Mouse (Mus musculus) hindbrain, embryonic 13.5 days (tissue): ENCODE measurements at regions not wholly inside any gene's neighbourhood (a gene's known extent, or its start where the extent isn't known, plus 50 kb on each side); places are given as distances from the start of the nearest gene placed in this dataset.

Source experiments
- ATAC-seq: fragments of 200-750 bp; cut with Nextera tagmentation; 2 replicates; pipeline ENCODE4 v1.8.0; 2017; ENCODE audit warnings: moderate TSS enrichment; ENCODE audit not compliant: low FRiP score
- H3K27ac ChIP-seq: fragments of 300-500 bp; sonication (generic); 2 replicates; pipeline ENCODE4 v1.5.1; 2015; ENCODE audit warnings: inconsistent platforms, mild to moderate bottlenecking, moderate library complexity
- H3K27me3 ChIP-seq: fragments of 300-500 bp; sonication (generic); 2 replicates; pipeline ENCODE4 v1.6.1; 2015; ENCODE audit warnings: mild to moderate bottlenecking, inconsistent platforms
- H3K36me3 ChIP-seq: fragments of 300-500 bp; sonication (generic); 2 replicates; pipeline ENCODE4 v1.6.1; 2015; ENCODE audit warnings: mild to moderate bottlenecking, inconsistent platforms
- H3K4me1 ChIP-seq: fragments of 300-500 bp; sonication (generic); replicated peaks from 2 replicates; pipeline ENCODE4 v1.6.1; 2015; ENCODE audit warnings: inconsistent platforms
- H3K4me2 ChIP-seq: fragments of 300-500 bp; sonication (generic); 2 replicates; pipeline ENCODE4 v1.6.1; 2015; ENCODE audit warnings: inconsistent platforms, mild to moderate bottlenecking, moderate library complexity
- H3K4me3 ChIP-seq: fragments of 300-500 bp; sonication (generic); 2 replicates; pipeline ENCODE4 v1.5.1; 2015; ENCODE audit warnings: mild to moderate bottlenecking, inconsistent platforms
- H3K9ac ChIP-seq: fragments of 300-500 bp; sonication (generic); 2 replicates; pipeline ENCODE4 v1.6.1; 2015; ENCODE audit warnings: mild to moderate bottlenecking, inconsistent platforms
- H3K9me3 ChIP-seq: fragments of 300-500 bp; sonication (generic); 2 replicates; pipeline ENCODE4 v1.6.1; 2016; ENCODE audit warnings: inconsistent platforms
- WGBS: fragments of 180-500 bp; shearing (Covaris S2); methylation state at CpG from one replicate; pipeline ENCODE4 v1.1.7; 2015; 5-methylcytosine and 5-hydroxymethylcytosine counted together

DNA sequence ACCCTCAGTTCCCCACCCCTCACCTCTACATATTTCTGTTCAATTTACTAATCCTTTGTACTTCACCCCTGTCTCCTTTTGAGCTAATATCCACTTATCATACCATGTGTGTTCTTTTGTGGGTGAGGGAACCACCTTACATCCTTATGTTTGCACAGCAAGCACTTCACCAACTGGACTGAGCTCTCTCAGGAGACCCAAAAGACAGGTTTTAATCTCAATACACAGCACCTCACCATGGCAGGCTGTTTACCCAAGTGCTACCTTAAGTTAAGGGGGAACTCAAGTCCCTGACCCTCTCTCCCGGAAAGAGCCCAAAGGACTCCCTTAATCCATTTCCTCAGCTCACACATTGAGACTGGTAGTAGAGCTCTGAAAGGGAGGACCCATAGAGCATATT, 62.3 kb upstream of the Agr3 start:
- Histone ChIP-seq H3K9me3 (no peaks in the 10 kb centered on the region), H3K27me3 (no peaks in the 10 kb centered on the region), H3K27ac (no peak overlapping the region), H3K36me3 (no peaks in the 10 kb centered on the region), H3K4me2 (no peak overlapping the region), H3K9ac (no peak overlapping the region), H3K4me1 (no peaks in the 10 kb centered on the region), H3K4me3 (no peak overlapping the region)
- no peak for ATAC-seq
- WGBS: 94% methylated on average over 1 of the region's 1 CpGs

DNA sequence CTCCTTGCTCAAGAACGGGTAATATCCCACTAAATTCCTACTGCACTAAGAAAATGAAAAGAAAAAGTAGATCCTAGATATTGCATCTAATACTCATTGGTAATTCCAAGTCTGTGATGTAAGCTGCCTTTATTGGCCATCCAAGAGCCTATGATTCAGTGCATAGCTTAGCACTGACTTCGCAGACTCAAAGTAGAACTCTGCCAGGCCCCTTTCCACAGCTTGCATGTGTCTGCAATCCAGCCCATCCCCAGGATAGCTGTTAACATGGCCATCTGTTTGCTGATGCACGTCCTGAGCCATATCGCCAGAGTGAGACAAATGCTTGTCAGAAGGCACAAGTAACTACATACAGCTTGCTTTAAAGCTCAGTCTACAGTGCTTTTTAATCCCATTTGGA, 72.3 kb upstream of the Agr3 start:
- Histone ChIP-seq H3K27ac (no peak overlapping the region), H3K9me3 (no peaks in the 10 kb centered on the region), H3K27me3 (no peaks in the 10 kb centered on the region), H3K9ac (no peak overlapping the region), H3K4me1 (no peaks in the 10 kb centered on the region), H3K4me3 (no peak overlapping the region), H3K4me2 (no peak overlapping the region), H3K36me3 (no peaks in the 10 kb centered on the region)
- WGBS: 85% methylated on average over 4 of the region's 4 CpGs
- ATAC-seq: no peak

DNA sequence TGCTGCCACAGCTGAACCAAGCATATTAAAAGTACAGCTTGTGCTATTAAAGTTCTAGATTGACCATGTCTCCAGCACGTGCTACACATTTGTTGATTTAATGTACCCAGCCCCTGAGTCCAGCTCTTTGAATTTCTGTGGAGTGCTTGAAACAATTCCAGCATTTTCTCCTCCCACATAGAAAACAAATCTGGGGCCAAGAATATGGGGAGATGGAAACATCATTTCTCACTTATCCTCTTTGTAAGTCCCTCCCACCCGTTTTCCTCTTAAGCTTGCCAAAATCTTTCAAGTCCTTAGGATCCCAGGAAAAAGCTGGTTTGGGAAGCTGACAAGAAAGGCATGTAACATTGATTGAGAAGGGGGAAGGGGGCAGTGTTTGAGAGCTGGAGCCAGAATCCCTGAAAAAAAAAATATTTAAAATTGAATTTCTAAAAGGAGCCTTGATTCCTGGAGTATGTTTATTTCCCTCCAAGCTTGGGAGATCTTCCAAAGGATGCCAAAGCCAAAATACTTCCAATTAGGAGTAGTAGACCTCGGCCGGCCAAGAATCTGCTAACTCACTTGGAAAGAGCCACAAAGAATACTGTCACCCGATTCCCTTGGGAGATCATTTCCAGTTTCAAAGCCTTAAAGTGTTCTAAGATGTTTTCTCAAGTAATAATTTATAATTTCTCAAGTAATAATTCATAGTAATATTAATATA, 78.4 kb upstream of the Agr3 start:
- no peaks in the 10 kb centered on the region for H3K9me3 ChIP-seq
- no peaks in the 10 kb centered on the region for H3K4me1 ChIP-seq
- WGBS: 84% methylated on average over 5 of the region's 5 CpGs
- no peak overlapping the region for H3K27ac ChIP-seq
- H3K4me2 ChIP-seq: no peak overlapping the region
- no peak for ATAC-seq
- H3K9ac ChIP-seq: no peak overlapping the region
- H3K4me3 ChIP-seq: no peak overlapping the region
- H3K36me3 ChIP-seq: no peaks in the 10 kb centered on the region
- H3K27me3 ChIP-seq: no peaks in the 10 kb centered on the region

DNA sequence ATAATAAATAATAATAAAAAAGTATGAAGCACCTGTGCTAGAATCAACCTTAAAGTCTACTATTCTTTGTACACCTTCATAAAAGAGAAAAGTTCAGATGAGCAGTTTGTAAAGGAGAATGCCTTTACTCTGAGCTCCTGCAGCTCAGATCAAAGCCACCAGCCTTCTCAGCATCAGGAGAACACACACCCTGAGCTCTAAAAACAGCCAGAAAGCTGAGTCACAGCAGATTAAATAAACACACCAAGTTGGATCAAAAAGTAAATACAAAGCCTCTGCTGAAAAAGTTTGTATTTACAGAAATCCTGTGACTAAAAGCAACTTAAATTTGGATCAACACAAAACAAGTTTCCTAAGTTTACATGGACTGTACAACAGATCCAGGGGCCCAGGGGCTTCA, 88.5 kb upstream of the Agr3 start:
- Histone ChIP-seq H3K9me3 (no peaks in the 10 kb centered on the region), H3K27ac (no peak overlapping the region), H3K9ac (no peak overlapping the region), H3K36me3 (no peaks in the 10 kb centered on the region), H3K27me3 (no peaks in the 10 kb centered on the region), H3K4me1 (no peaks in the 10 kb centered on the region), H3K4me2 (no peak overlapping the region), H3K4me3 (no peak overlapping the region)
- no peak for ATAC-seq

DNA sequence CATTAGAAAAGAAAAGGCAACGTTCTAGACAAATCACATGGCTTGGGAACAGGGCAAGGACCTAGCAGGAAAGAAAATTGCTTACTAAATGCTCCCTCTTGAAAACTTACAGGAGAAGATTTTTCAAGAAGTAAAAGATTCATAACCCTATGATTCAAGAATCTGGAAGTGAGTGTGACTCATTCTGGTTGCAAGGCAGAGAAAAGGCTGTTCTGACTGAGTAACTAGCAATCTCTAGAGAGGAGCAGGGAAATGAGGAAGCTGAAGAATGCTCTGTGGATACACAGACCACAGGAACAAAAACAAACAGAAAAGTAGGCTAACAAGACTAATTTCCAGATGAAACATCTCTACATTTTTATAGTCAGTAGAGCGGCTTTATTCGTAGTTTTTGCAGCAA, 92.1 kb upstream of the Agr3 start:
- Histone ChIP-seq H3K9ac (no peak overlapping the region), H3K27me3 (no peaks in the 10 kb centered on the region), H3K36me3 (no peaks in the 10 kb centered on the region), H3K9me3 (no peaks in the 10 kb centered on the region), H3K4me1 (no peaks in the 10 kb centered on the region), H3K4me2 (no peak overlapping the region), H3K4me3 (no peak overlapping the region), H3K27ac (no peak overlapping the region)
- WGBS: 80% methylated on average over 3 of the region's 3 CpGs
- ATAC-seq: no peak

DNA sequence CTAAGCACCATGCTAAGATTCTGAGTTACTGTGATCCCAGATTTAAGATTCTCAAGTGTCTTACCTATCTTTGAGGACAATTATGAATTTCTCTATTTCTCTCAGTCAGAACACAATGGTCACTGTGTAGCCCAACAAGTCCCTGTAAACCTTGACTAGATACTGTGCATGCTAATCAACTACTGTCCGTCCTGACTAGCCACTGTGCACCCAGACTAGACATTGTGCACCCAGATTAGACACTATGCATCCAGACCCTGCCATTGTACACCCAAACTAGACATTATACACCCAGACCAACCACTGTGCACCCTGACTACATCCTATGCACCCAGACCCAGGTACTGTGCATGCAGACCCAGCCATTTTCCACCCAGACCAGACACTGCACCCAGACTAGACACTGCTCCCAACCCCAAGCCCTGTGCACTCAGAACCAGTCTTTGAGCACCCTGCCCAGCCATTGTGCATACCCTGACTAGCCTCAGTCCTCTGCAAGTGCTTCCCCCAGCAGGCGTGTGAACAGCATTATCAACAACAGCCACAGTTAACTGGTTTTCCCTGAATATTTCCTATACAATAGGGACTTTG, 93.4 kb upstream of the Agr3 start:
- no peaks in the 10 kb centered on the region for H3K36me3 ChIP-seq
- no peak for ATAC-seq
- H3K9ac ChIP-seq: no peak overlapping the region
- no peaks in the 10 kb centered on the region for H3K4me1 ChIP-seq
- H3K27ac ChIP-seq: no peak overlapping the region
- no peak overlapping the region for H3K4me2 ChIP-seq
- H3K27me3 ChIP-seq: no peaks in the 10 kb centered on the region
- no peak overlapping the region for H3K4me3 ChIP-seq
- 76% methylated on average over 2 of the region's 2 CpGs for WGBS
- no peaks in the 10 kb centered on the region for H3K9me3 ChIP-seq

DNA sequence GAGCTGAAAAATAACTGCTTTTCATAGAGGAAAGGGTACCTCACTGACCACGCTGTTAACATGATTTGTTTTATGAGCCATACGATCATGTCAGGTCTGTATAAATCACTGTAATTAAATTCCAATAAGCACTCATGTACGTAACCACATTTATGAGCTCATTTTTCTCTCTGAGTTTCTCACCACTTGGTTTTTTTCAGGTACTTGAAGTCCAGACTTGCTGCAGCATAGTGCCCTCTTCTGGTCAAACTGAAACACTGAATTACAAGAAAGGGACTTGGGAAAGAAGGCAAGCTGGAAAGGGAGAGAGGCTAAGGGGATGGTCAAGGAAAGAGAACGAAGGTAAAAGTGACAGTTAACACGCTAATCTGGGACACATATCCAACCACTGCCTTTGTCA, 94.2 kb upstream of the Agr3 start:
- Histone ChIP-seq H3K27me3 (no peaks in the 10 kb centered on the region), H3K27ac (no peak overlapping the region), H3K4me3 (no peak overlapping the region), H3K9ac (no peak overlapping the region), H3K4me2 (no peak overlapping the region), H3K36me3 (no peaks in the 10 kb centered on the region), H3K4me1 (no peaks in the 10 kb centered on the region), H3K9me3 (no peaks in the 10 kb centered on the region)
- whole genome bisulfite sequencing: 17% methylated on average over 5 of the region's 5 CpGs
- ATAC-seq: peak; percentile 32; the same call in 1 of the 2 replicates

DNA sequence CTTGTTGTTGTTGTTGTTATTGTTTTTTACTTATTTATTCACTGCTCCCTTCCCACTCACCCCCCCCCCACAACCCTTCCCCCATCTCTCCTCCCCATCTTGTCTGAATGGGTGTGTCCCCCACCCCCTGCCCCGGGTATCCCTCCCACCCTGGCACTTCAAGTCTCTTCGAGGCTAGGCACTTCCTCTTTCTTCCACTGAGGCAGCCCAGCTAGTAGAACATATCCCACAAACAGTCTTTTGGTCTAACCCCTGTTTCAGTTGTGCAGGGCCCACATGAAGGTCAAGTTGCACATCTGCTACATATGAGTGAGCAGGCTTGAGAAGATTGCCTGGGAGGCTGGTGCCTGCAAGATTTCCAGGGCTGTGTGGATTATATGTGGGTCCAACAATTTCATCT, 97.6 kb upstream of the Agr3 start:
- Histone ChIP-seq H3K4me3 (no peak overlapping the region), H3K27ac (no peak overlapping the region), H3K9ac (no peak overlapping the region), H3K36me3 (no peaks in the 10 kb centered on the region), H3K4me1 (no peaks in the 10 kb centered on the region), H3K9me3 (no peaks in the 10 kb centered on the region), H3K4me2 (no peak overlapping the region), H3K27me3 (no peaks in the 10 kb centered on the region)
- ATAC-seq: no peak
- 68% methylated on average over 2 of the region's 2 CpGs for WGBS

DNA sequence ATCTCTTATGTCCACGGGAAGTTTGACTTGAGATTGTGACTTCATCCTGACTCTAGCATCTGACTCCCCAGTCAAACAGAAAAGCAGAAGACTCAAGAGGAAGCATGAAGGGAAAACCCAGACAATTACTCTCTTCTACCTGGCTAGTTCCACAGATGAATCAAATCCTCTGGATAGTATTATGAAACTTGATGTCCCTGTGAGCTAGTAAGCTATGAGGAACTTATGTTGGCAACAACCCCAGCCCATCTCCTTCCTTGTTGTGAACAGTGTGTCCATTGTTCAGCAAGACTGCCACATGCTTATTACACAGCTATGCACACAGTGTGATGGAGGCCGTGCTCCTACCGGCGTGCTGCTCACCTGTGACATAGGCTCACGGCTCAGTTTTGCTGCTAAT, 98.4 kb upstream of the Agr3 start:
- H3K4me3 ChIP-seq: no peak overlapping the region
- no peak overlapping the region for H3K27ac ChIP-seq
- no peaks in the 10 kb centered on the region for H3K36me3 ChIP-seq
- no peak overlapping the region for H3K9ac ChIP-seq
- WGBS: 91% methylated on average over 5 of the region's 5 CpGs
- H3K4me2 ChIP-seq: no peak overlapping the region
- no peak for ATAC-seq
- H3K4me1 ChIP-seq: no peaks in the 10 kb centered on the region
- no peaks in the 10 kb centered on the region for H3K27me3 ChIP-seq
- H3K9me3 ChIP-seq: 0 out of 2 replicates have a peak, but pooled peaks cover 2% of the 10 kb centered on the region

DNA sequence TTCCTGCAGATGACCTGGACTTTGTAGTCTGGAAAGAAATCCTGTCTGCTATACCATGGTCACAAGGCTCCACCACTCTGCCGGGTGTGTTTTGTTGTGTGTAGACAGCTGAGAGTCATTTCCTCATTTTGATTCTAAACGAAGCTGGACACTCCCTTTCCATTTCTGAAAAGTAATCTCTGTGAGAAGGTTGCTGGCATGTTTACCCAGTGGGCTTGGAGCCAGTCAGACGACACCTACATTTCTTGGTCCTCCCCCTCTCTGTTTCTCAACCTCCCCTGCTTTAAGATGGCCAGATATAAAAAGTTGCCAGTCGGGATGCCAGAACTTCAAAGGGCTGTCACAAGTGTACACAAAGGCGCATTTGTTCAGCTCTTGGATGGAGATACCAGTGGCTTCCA, 100.8 kb upstream of the Agr3 start:
- no peaks in the 10 kb centered on the region for H3K4me1 ChIP-seq
- H3K4me3 ChIP-seq: no peak overlapping the region
- H3K36me3 ChIP-seq: no peaks in the 10 kb centered on the region
- H3K4me2 ChIP-seq: no peak overlapping the region
- 53% methylated on average over 5 of the region's 5 CpGs for WGBS
- H3K27ac ChIP-seq: no peak overlapping the region
- no peaks in the 10 kb centered on the region for H3K27me3 ChIP-seq
- ATAC-seq: peak; percentile 43; the same call in 1 of the 2 replicates
- H3K9ac ChIP-seq: no peak overlapping the region
- 0 out of 2 replicates have a peak, but pooled peaks cover 6% of the 10 kb centered on the region for H3K9me3 ChIP-seq

DNA sequence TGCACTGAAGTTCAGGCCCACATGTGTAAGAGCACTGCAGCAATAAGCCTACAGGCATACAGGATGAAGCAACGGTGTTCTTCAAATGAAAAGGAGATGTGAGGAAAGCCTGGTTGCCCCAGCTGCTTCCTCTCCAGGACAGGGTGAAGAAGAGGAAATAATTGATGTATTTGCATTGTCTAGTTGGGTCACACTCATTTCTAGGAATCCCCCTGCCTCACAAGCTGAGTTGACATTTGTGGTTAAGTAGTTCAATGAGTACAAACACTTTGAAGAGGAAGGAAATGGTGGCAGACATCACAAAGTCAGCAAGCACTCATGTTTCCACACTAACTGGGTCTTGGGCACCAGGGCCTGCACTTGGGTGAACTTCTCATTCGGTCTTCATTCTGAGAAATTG, 126.2 kb upstream of the Agr3 start:
- Histone ChIP-seq H3K27ac (no peak overlapping the region), H3K9me3 (no peaks in the 10 kb centered on the region), H3K4me3 (no peak overlapping the region), H3K4me1 (no peaks in the 10 kb centered on the region), H3K36me3 (no peaks in the 10 kb centered on the region), H3K27me3 (no peaks in the 10 kb centered on the region), H3K4me2 (no peak overlapping the region), H3K9ac (no peak overlapping the region)
- 85% methylated on average over 2 of the region's 2 CpGs for WGBS
- no peak for ATAC-seq

DNA sequence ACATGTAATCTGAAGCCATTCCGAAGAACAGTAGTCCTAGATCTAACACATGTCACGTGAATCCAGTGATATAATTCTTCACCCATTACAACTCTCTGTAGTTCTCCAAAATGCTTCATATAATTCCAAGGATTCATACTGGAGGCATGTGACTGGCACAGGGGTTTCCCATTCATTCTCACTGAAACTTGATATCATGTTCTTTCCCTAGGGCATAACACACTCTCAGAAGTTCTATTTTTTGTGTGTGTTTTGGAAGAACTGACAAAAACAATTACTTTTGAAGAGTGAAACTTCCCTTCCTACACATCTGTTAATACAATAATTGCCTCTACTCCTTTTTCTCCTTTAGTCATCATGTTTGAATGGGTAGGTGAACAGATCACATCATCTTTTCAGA, 150.0 kb upstream of the Agr3 start:
- Histone ChIP-seq H3K4me2 (no peak overlapping the region), H3K9me3 (no peaks in the 10 kb centered on the region), H3K27ac (no peak overlapping the region), H3K9ac (no peak overlapping the region), H3K4me3 (no peak overlapping the region), H3K36me3 (no peaks in the 10 kb centered on the region), H3K4me1 (no peaks in the 10 kb centered on the region), H3K27me3 (no peaks in the 10 kb centered on the region)
- no peak for ATAC-seq
- WGBS: 87% methylated on average over 2 of the region's 2 CpGs

DNA sequence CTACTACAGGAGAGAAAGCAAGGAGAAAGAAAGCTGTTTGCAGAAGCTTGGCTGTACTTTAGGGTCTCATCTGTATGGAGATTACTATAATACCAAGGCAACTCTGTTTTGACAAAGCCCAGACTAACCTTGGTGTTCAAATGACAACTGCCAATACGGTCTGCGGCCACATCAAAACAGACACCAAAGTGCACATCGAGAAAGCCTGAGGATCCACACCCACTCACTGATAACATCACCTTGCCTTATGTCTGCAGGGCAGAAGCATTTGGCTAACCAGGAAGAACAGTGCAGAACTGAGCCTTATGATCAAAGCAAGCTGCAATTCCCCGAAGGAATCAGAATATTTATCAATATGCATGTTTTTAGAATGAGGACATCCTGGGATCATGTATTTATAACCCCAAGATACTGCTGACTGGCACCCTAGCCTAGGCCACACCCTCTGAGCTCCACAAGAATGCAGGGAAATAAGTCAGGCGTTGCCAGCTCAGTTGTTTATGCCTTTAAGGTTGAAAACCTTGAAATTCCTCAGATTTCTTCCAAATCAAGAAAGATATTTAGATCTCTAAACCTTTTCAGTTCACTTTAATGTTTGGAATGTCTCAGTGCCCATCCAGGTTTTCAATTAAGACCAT, 154.9 kb upstream of the Agr3 start:
- Histone ChIP-seq H3K9ac (no peak overlapping the region), H3K4me3 (no peak overlapping the region), H3K4me1 (no peaks in the 10 kb centered on the region), H3K36me3 (no peaks in the 10 kb centered on the region), H3K9me3 (no peaks in the 10 kb centered on the region), H3K4me2 (no peak overlapping the region), H3K27ac (no peak overlapping the region), H3K27me3 (no peaks in the 10 kb centered on the region)
- 83% methylated on average over 5 of the region's 5 CpGs for WGBS
- no peak for ATAC-seq
